Mouse (Mus musculus) gastrocnemius, postnatal 36 days (tissue): Measurements from ENCODE around the gene Fgf4. TPM values are rescaled to one million over a fixed set of nuclear protein-coding genes. Genes with fewer than 3 reads are reported as not detected.

ENCODE experiments used
- DNase-seq, 2 experiments: peaks; one replicate each; pipeline ENCODE4 v3.0.0; 2022
- intact Hi-C: fragments of 180-260 bp; cut with DNase I; formaldehyde crosslinking; loops from one replicate; pipeline ENCODE4 v1.15.1; 2025
- total RNA-seq, 2 experiments: library from RNA; stranded (reverse); gene quantifications; 2 replicates each; pipeline ENCODE4 v1.2.3; 2021

Gene Fgf4
- total RNA-seq, 2 experiments from 2014 or later = 0.25 TPM; not detected in 1

- DNase-seq = peak in 1 of 2 experiments; percentile 41
- intact Hi-C loops = no loop called here
These were observed 59.7 kb downstream of the Fgf4 start for GRCm38 (mm10) chr7:144906708-144907397.

DNA sequence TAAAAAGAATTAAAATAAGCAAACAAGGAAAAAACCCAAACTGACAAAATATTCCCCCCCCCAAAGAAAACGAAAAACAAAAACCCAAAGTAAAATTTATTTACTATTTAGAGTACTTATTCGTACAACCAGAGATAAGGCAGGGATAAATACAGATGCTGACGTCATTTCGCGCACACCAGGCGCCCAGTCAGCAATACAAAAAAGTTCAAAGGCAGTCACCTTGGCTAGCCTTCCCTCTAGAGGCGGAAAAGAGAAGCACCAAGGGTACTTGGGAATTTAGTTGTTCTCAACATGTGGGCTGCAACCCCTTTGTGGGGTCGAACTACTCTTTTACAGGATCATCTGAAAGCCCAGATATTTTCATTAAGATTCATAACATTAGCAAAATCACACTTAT lies 60.6 kb downstream of the Fgf4 start:
- intact Hi-C loops = no loop called here
- DNase-seq = no peak

- DNase-seq = no peak
- intact Hi-C loops = no loop called here
These were observed 61.5 kb downstream of the Fgf4 start for GRCm38 (mm10) chr7:144908705-144909104.

DNA sequence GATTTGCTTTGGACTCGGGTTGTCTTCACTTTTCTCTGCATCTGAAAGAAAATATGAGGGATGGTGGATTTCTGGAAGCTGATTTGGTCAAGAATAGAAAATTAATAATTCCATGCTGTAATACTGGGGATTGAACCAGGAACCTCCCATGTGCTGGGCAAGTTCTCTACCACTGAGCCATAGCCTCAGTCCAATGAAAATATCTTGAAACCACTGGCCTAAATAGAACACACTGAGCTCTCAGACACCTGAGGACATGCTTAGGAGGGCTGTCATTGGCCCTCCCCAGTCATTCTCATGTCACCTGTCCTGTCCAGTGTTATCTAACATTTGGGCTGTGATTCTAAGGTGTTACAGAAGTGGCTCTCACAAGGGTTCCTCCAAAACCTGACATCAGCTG lies 64.0 kb downstream of the Fgf4 start:
- no peak for DNase-seq
- intact Hi-C loops = no loop called here

DNA sequence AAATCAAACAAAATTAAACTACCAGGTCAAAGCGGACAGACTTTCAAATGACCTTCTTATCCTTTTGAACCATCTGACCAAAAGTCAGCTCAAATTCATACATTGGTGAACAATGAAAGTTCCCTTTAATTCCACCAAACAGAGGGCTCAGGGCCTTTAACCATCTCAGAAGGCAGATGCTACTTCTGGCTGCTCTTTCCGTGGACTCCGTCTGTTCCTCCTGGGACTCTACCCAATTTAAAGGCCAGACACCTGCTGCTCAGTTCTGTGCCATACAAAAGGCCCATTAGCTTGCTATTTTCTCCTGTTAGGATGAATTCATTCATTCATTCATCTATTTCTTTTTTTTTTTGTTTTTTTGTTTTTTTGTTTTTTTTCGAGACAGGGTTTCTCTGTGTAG lies 65.7 kb downstream of the Fgf4 start:
- intact Hi-C loops = no loop called here
- no peak for DNase-seq

DNA sequence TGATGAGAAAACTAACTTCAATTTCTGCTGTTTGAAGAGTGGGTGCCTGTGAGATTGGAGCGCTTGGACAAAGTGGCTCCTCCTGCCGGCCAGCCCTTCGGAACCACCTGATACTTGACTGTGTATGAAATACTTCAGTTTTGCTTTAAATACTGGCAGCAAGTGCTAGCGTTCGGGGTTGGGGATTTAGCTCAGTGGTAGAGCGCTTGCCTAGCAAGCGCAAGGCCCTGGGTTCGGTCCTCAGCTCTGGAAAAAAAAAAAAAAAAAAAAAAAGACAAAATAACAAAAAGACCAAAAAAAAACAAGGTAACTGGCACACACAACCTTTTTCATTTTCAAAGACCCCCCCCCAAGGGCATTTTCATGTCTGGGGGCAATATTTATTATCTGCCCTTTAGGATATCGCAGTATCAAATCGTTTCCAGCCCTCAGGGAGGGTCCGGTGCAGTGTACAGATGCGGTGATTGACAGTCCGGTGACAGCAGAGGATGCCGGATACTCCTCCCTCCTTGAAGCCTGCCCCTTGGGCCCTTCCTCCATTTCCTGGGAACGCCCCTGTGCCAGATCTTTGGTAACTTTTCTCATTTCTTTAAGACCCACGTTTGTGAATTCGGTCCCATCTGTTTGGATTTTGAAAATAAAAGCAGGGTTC lies 67.3 kb downstream of the Fgf4 start:
- no peak for DNase-seq
- intact Hi-C loops = no loop called here

Other genes starting within 250 kb of the Fgf4 start
- gene Ano1, start 95.4 kb upstream of the Fgf4 start, total RNA-seq = 1 to 10 TPM; 2.4 to 4.4 TPM
- not detected for gene Fgf3, start 9.3 kb upstream of the Fgf4 start, total RNA-seq
- gene Fgf15, start 49.2 kb downstream of the Fgf4 start, total RNA-seq = not detected
- gene LTO1, start 67.7 kb downstream of the Fgf4 start, total RNA-seq = 1 to 10 TPM; 6.8 to 7.2 TPM
- gene Ccnd1, start 92.6 kb downstream of the Fgf4 start, total RNA-seq = 1 to 10 TPM; 5.2 to 7.4 TPM